Mouse (Mus musculus) lung, postnatal 10 days (tissue): ENCODE measurements around the gene Rab12.
"Not testable (repeated sequence)": the region's sequence is repeated elsewhere in the genome, so short reads cannot be mapped to it uniquely, and the experiment has no call there.

Experiments
- DNase-seq: peaks from one replicate; pipeline ENCODE4 v3.0.0; 2021

Gene Rab12

GRCm38 (mm10) chr17:66519554-66520553, at the start of gene Rab12:
Gene Rab12 (minus strand): TSS chr17:66519729.
- peak; percentile 92 for DNase-seq

GRCm38 (mm10) chr17:66564213-66564612, 44.7 kb upstream of the Rab12 start:
- peak; percentile 87 for DNase-seq

- DNase-seq: no peak
These were observed 44.0 kb upstream of the Rab12 start for GRCm38 (mm10) chr17:66563551-66563950.

- peak; percentile 36 for DNase-seq
These were observed 41.9 kb upstream of the Rab12 start for GRCm38 (mm10) chr17:66561380-66561779.

- DNase-seq: no peak
These were observed 39.1 kb upstream of the Rab12 start for GRCm38 (mm10) chr17:66558404-66559317.

GRCm38 (mm10) chr17:66552690-66553089, 33.2 kb upstream of the Rab12 start:
- DNase-seq: no peak

GRCm38 (mm10) chr17:66550486-66550885, 31.0 kb upstream of the Rab12 start:
- no peak for DNase-seq

- DNase-seq: no peak
These were observed 12.8 kb upstream of the Rab12 start for GRCm38 (mm10) chr17:66532285-66532684.

GRCm38 (mm10) chr17:66523396-66523795, 3.9 kb upstream of the Rab12 start:
- DNase-seq: no peak

GRCm38 (mm10) chr17:66522631-66523030, 3.1 kb upstream of the Rab12 start:
- not testable (repeated sequence) for DNase-seq

- DNase-seq: peak; percentile 44
These were observed 514 bp downstream of the Rab12 start for GRCm38 (mm10) chr17:66518877-66519553.

GRCm38 (mm10) chr17:66516953-66517352, 2.6 kb downstream of the Rab12 start:
- DNase-seq: no peak

- DNase-seq: no peak
These were observed 5.1 kb downstream of the Rab12 start for GRCm38 (mm10) chr17:66514288-66514995.

GRCm38 (mm10) chr17:66512202-66512956, 7.2 kb downstream of the Rab12 start:
- peak; percentile 26 for DNase-seq

GRCm38 (mm10) chr17:66510221-66510683, 9.3 kb downstream of the Rab12 start:
- peak; percentile 66 for DNase-seq

- no peak for DNase-seq
These were observed 12.2 kb downstream of the Rab12 start for GRCm38 (mm10) chr17:66507049-66507954.

GRCm38 (mm10) chr17:66504964-66505363, 14.6 kb downstream of the Rab12 start:
- peak; percentile 23 for DNase-seq

- no peak for DNase-seq
These were observed 15.3 kb downstream of the Rab12 start for GRCm38 (mm10) chr17:66504248-66504647.

GRCm38 (mm10) chr17:66503466-66503865, 16.1 kb downstream of the Rab12 start:
- peak; percentile 37 for DNase-seq

- DNase-seq: peak; percentile 27
These were observed 16.7 kb downstream of the Rab12 start for GRCm38 (mm10) chr17:66502865-66503264.
